Mouse (Mus musculus): ENCODE measurements around the gene Tmem89. TPM values are rescaled to one million over a fixed set of nuclear protein-coding genes. Genes with fewer than 3 reads are reported as not detected.

The Tmem89 gene
- polyA plus RNA-seq, 1 experiment from 2014 or later = not detected

DNA sequence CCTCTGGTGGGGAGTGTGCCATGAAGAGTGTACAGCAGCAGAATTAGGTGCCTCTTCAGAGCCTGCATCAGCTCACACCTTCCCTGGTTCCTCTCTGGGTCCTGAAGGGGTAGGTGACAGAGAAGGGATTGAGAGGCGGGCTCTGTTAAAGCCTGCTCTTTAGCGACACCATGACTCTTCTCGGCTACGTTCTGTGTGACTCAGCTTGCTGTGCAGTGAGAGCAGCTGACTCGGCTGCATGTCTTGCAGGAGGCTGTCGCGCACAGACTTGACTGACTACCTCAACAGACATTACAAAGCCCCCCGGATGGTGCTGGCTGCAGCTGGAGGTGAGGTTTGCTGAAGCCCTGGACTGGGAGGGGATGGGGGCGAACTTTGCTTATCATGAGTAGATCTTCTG is 30.7 kb downstream of the Tmem89 start:
- no peaks in the 10 kb centered on the region for H3K27me3 ChIP-seq (ENCODE audit: control insufficient read depth, insufficient read depth, low read length)
- H3K9ac ChIP-seq (ENCODE audit: low read depth, low read length) = no peak overlapping the region
- H3K36me3 ChIP-seq (ENCODE audit: control insufficient read depth, insufficient read depth, low read length) = peaks cover 50% of the 10 kb centered on the region
- H3K4me2 ChIP-seq = no peak overlapping the region
- no peaks in the 10 kb centered on the region for H3K9me3 ChIP-seq (replicated peaks; ENCODE audit: control insufficient read depth, low read length)
- no peak overlapping the region for H3K4me3 ChIP-seq (ENCODE audit: low read depth, low read length)
- H3K4me1 ChIP-seq (ENCODE audit: control insufficient read depth, insufficient read depth, low read length) = peaks cover 5% of the 10 kb centered on the region; the same call in 1 of the 2 replicates
- ATAC-seq (replicated peaks; ENCODE audit: insufficient number of reproducible peaks, low FRiP score, low TSS enrichment) = no peak
- no peak overlapping the region for H3K27ac ChIP-seq (ENCODE audit: low read depth, low read length)
- WGBS (ENCODE audit: insufficient replicate concordance) = 68% methylated on average over 9 of the region's 9 CpGs

- H3K9me3 ChIP-seq (replicated peaks; ENCODE audit: control insufficient read depth, low read length) = no peaks in the 10 kb centered on the region
- no peak overlapping the region for H3K4me2 ChIP-seq
- H3K4me1 ChIP-seq (ENCODE audit: control insufficient read depth, insufficient read depth, low read length) = peaks cover 5% of the 10 kb centered on the region; the same call in 1 of the 2 replicates
- H3K4me3 ChIP-seq (ENCODE audit: low read depth, low read length) = no peak overlapping the region
- 87% methylated on average over 5 of the region's 5 CpGs for whole genome bisulfite sequencing (ENCODE audit: insufficient replicate concordance)
- H3K27me3 ChIP-seq (ENCODE audit: control insufficient read depth, insufficient read depth, low read length) = no peaks in the 10 kb centered on the region
- peaks cover 55% of the 10 kb centered on the region for H3K36me3 ChIP-seq (ENCODE audit: control insufficient read depth, insufficient read depth, low read length)
- no peak overlapping the region for H3K27ac ChIP-seq (ENCODE audit: low read depth, low read length)
- ATAC-seq (replicated peaks; ENCODE audit: insufficient number of reproducible peaks, low FRiP score, low TSS enrichment) = no peak
- H3K9ac ChIP-seq (ENCODE audit: low read depth, low read length) = no peak overlapping the region
Observed at GRCm38 (mm10) chr9:108945608-108946007, 31.2 kb downstream of the Tmem89 start.

- Histone ChIP-seq H3K4me3 (ENCODE audit: low read depth, low read length) (no peak overlapping the region), H3K4me1 (ENCODE audit: control insufficient read depth, insufficient read depth, low read length) (peaks cover 15% of the 10 kb centered on the region), H3K4me2 (no peak overlapping the region), H3K9ac (ENCODE audit: low read depth, low read length) (no peak overlapping the region), H3K27ac (ENCODE audit: low read depth, low read length) (peak overlapping the region; percentile 31; the same call in 1 of the 2 replicates), H3K27me3 (ENCODE audit: control insufficient read depth, insufficient read depth, low read length) (peaks cover 13% of the 10 kb centered on the region), H3K36me3 (ENCODE audit: control insufficient read depth, insufficient read depth, low read length) (peaks cover 49% of the 10 kb centered on the region), H3K9me3 (replicated peaks; ENCODE audit: control insufficient read depth, low read length) (no peaks in the 10 kb centered on the region)
- WGBS (ENCODE audit: insufficient replicate concordance) = 80% methylated on average over 13 of the region's 13 CpGs
- no peak for ATAC-seq (replicated peaks; ENCODE audit: insufficient number of reproducible peaks, low FRiP score, low TSS enrichment)
Observed at GRCm38 (mm10) chr9:108949231-108949966, 35.0 kb downstream of the Tmem89 start.

GRCm38 (mm10) chr9:108949967-108950728 is 35.7 kb downstream of the Tmem89 start:
- Histone ChIP-seq H3K4me3 (ENCODE audit: low read depth, low read length) (no peak overlapping the region), H3K4me2 (no peak overlapping the region), H3K4me1 (ENCODE audit: control insufficient read depth, insufficient read depth, low read length) (peaks cover 15% of the 10 kb centered on the region), H3K27ac (ENCODE audit: low read depth, low read length) (no peak overlapping the region; the same call in 1 of the 2 replicates), H3K9ac (ENCODE audit: low read depth, low read length) (no peak overlapping the region), H3K9me3 (replicated peaks; ENCODE audit: control insufficient read depth, low read length) (no peaks in the 10 kb centered on the region), H3K36me3 (ENCODE audit: control insufficient read depth, insufficient read depth, low read length) (peaks cover 42% of the 10 kb centered on the region), H3K27me3 (ENCODE audit: control insufficient read depth, insufficient read depth, low read length) (peaks cover 17% of the 10 kb centered on the region)
- WGBS (ENCODE audit: insufficient replicate concordance) = 78% methylated on average over 9 of the region's 9 CpGs
- no peak; the same call in 1 of the 2 replicates for ATAC-seq (replicated peaks; ENCODE audit: insufficient number of reproducible peaks, low FRiP score, low TSS enrichment)

DNA sequence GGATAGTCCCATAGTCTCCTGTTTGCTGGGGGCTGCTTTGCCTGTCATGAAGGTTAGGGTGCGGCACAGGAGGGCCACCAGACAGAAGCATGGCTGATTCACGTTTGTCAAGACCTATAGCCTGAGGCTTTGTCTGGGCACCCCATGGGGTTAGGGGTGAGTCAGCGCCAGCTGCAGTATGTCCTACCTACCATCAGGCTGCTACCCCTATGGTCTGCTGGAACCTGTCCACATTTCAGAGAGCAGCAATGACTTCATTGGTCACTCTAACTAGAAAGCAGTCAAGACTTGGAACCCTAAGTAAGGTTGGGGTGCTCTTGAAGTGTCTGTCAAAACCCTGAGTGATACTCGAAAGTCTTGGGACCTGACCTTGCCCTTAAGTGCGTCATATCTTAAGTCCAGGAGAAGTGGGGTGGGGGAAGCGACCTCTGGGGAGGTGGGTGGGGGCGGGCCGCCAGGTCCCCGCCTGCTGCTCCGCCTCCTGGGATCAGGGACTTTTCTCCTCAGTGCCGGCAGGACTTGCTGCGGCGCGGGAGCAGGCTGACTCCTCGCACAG is 38.7 kb downstream of the Tmem89 start, which contains the start of gene Col7a1:
Gene Col7a1 (plus strand): TSS at position 506 of the 556 bp plus-strand sequence.
- Histone ChIP-seq H3K9me3 (replicated peaks; ENCODE audit: control insufficient read depth, low read length) (no peaks in the 10 kb centered on the region), H3K36me3 (ENCODE audit: control insufficient read depth, insufficient read depth, low read length) (peaks cover 20% of the 10 kb centered on the region), H3K4me1 (ENCODE audit: control insufficient read depth, insufficient read depth, low read length) (peaks cover 15% of the 10 kb centered on the region), H3K9ac (ENCODE audit: low read depth, low read length) (peak within 1 kb of the TSS; percentile 59; the same call in 1 of the 2 replicates), H3K27ac (ENCODE audit: low read depth, low read length) (no peak within 1 kb of the TSS), H3K27me3 (ENCODE audit: control insufficient read depth, insufficient read depth, low read length) (peaks cover 24% of the 10 kb centered on the region), H3K4me2 (peak within 1 kb of the TSS; percentile 63), H3K4me3 (ENCODE audit: low read depth, low read length) (peak within 1 kb of the TSS; percentile 37)
- ATAC-seq (replicated peaks; ENCODE audit: insufficient number of reproducible peaks, low FRiP score, low TSS enrichment) = no peak
- 7% methylated on average over 15 of the region's 15 CpGs for WGBS (ENCODE audit: insufficient replicate concordance)

DNA sequence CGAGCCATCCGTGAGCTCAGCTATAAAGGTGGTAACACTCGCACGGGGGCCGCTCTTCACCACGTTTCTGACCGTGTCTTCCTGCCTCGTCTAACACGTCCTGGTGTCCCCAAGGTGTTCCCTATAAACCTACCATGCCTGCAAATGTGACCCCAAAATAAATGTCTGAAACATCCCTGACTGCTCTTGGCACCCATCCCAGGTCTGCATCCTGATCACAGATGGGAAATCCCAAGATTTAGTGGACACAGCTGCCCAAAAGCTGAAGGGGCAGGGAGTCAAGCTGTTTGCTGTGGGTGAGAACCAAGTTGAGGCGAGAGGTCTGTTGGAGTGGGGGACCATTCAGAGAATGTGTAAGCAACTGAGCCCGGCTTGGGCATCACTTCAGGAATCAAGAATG is 40.8 kb downstream of the Tmem89 start:
- peaks cover 30% of the 10 kb centered on the region for H3K27me3 ChIP-seq (ENCODE audit: control insufficient read depth, insufficient read depth, low read length)
- 89% methylated on average over 11 of the region's 11 CpGs for WGBS (ENCODE audit: insufficient replicate concordance)
- no peak for ATAC-seq (replicated peaks; ENCODE audit: insufficient number of reproducible peaks, low FRiP score, low TSS enrichment)

DNA sequence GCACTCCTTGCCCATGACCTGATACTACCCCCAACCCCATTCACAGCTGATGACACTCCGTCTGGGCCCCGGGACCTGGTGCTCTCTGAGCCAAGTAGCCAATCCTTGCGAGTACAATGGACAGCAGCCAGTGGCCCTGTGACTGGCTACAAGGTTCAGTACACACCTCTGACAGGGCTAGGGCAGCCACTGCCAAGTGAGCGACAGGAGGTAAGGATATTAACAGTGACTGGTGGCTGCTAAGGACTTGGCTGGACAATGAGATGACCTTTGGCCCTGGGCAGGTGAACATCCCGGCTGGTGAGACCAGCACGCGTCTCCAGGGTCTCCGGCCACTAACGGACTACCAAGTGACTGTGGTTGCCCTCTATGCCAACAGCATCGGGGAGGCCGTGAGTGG is 41.4 kb downstream of the Tmem89 start:
- Histone ChIP-seq H3K9ac (ENCODE audit: low read depth, low read length) (no peak overlapping the region), H3K4me2 (no peak overlapping the region), H3K4me1 (ENCODE audit: control insufficient read depth, insufficient read depth, low read length) (peaks cover 10% of the 10 kb centered on the region), H3K9me3 (replicated peaks; ENCODE audit: control insufficient read depth, low read length) (no peaks in the 10 kb centered on the region), H3K27me3 (ENCODE audit: control insufficient read depth, insufficient read depth, low read length) (peaks cover 30% of the 10 kb centered on the region), H3K4me3 (ENCODE audit: low read depth, low read length) (no peak overlapping the region), H3K36me3 (ENCODE audit: control insufficient read depth, insufficient read depth, low read length) (no peaks in the 10 kb centered on the region), H3K27ac (ENCODE audit: low read depth, low read length) (no peak overlapping the region)
- WGBS (ENCODE audit: insufficient replicate concordance) = 87% methylated on average over 11 of the region's 11 CpGs
- no peak for ATAC-seq (replicated peaks; ENCODE audit: insufficient number of reproducible peaks, low FRiP score, low TSS enrichment)

More for the DNA sequence above, 40.8 kb downstream of the Tmem89 start:
- Histone ChIP-seq H3K4me2 (no peak overlapping the region), H3K9ac (ENCODE audit: low read depth, low read length) (no peak overlapping the region), H3K4me3 (ENCODE audit: low read depth, low read length) (no peak overlapping the region), H3K4me1 (ENCODE audit: control insufficient read depth, insufficient read depth, low read length) (peaks cover 10% of the 10 kb centered on the region), H3K9me3 (replicated peaks; ENCODE audit: control insufficient read depth, low read length) (no peaks in the 10 kb centered on the region), H3K27ac (ENCODE audit: low read depth, low read length) (no peak overlapping the region), H3K36me3 (ENCODE audit: control insufficient read depth, insufficient read depth, low read length) (peaks cover 4% of the 10 kb centered on the region)

GRCm38 (mm10) chr9:108963577-108963976 is 49.2 kb downstream of the Tmem89 start:
- ATAC-seq (replicated peaks; ENCODE audit: insufficient number of reproducible peaks, low FRiP score, low TSS enrichment) = no peak
- Histone ChIP-seq H3K4me2 (no peak overlapping the region), H3K27me3 (ENCODE audit: control insufficient read depth, insufficient read depth, low read length) (peaks cover 5% of the 10 kb centered on the region), H3K27ac (ENCODE audit: low read depth, low read length) (no peak overlapping the region), H3K4me3 (ENCODE audit: low read depth, low read length) (no peak overlapping the region), H3K9ac (ENCODE audit: low read depth, low read length) (no peak overlapping the region), H3K36me3 (ENCODE audit: control insufficient read depth, insufficient read depth, low read length) (no peaks in the 10 kb centered on the region), H3K9me3 (replicated peaks; ENCODE audit: control insufficient read depth, low read length) (no peaks in the 10 kb centered on the region), H3K4me1 (ENCODE audit: control insufficient read depth, insufficient read depth, low read length) (no peaks in the 10 kb centered on the region)
- 57% methylated on average over 3 of the region's 3 CpGs for WGBS (ENCODE audit: insufficient replicate concordance)

Measured in heart, embryonic 11.5 days (tissue).